8 mouse cellular contexts compared by ENCODE assay signal in genomic region chrX:105927941-105928860, GRCm38 (mm10). TPM values are rescaled to one million over a fixed set of nuclear protein-coding genes. Genes with fewer than 3 reads are reported as not detected.
DNase-seq lines count a peak whose midpoint lies in the region; ATAC-seq and TF ChIP-seq lines count a peak whose summit lies in the region.

No protein-coding gene starts in this region.

- H3K27ac ChIP-seq in gastrocnemius, adult 2 months = peak overlapping the region; percentile 91
- H3K27ac ChIP-seq in intestine, embryonic 15.5 days = peak overlapping the region; percentile 83
- H3K27ac ChIP-seq in limb, embryonic 12.5 days = peak overlapping the region; percentile 94
- H3K27ac ChIP-seq in midbrain, embryonic 13.5 days = peak overlapping the region; percentile 94

- peak overlapping the region; percentile 45 for H3K4me2 ChIP-seq in intestine, embryonic 15.5 days (replicated peaks)
- H3K4me2 ChIP-seq in limb, embryonic 12.5 days = peak overlapping the region; percentile 58
- peak overlapping the region; percentile 56 for H3K4me2 ChIP-seq in midbrain, embryonic 13.5 days (replicated peaks)

- peak overlapping the region; percentile 87 for H3K4me3 ChIP-seq in gastrocnemius, adult 2 months
- peak overlapping the region; percentile 61 for H3K4me3 ChIP-seq in intestine, embryonic 15.5 days (replicated peaks)
- peak overlapping the region; percentile 62 for H3K4me3 ChIP-seq in limb, embryonic 12.5 days (replicated peaks)
- H3K4me3 ChIP-seq in midbrain, embryonic 13.5 days (replicated peaks) = peak overlapping the region; percentile 69

- intact Hi-C loops in gastrocnemius, adult 2 months (cut with DNase I) = loop anchor here (5.0 kb wide), 1 partner anchor 84 kb away; the partner anchor contains the start of gene Magt1

- DNase-seq in layer of hippocampus, adult 11-12 months (ENCODE audit: low spot score) = peak; percentile 38
- no peak for DNase-seq in layer of hippocampus, adult 9-10 months (ENCODE audit: low spot score)
- DNase-seq in cerebellum, postnatal 14 days = peak; percentile 71 to 78
- DNase-seq in gastrocnemius, adult 2 months = peak; percentile 60
- peak; percentile 15 to 62 for DNase-seq in spleen, postnatal 4 days (ENCODE audit: low spot score in 2 of 2)

- ATAC-seq in intestine, embryonic 15.5 days = peak; percentile 64
- ATAC-seq in limb, embryonic 12.5 days (ENCODE audit: insufficient number of reproducible peaks, insufficient read depth, low FRiP score, low TSS enrichment, low read depth) = 0 out of 2 replicates have a peak, but pooled peaks have one; percentile 57
- ATAC-seq in midbrain, embryonic 13.5 days = peak; percentile 68

- no peaks in the 10 kb centered on the region for H3K27me3 ChIP-seq in intestine, embryonic 15.5 days (replicated peaks)
- peaks cover 5% of the 10 kb centered on the region; the same call in 1 of the 2 replicates for H3K27me3 ChIP-seq in limb, embryonic 12.5 days
- no peaks in the 10 kb centered on the region for H3K27me3 ChIP-seq in midbrain, embryonic 13.5 days

- no peaks in the 10 kb centered on the region for H3K9me3 ChIP-seq in intestine, embryonic 15.5 days
- H3K9me3 ChIP-seq in limb, embryonic 12.5 days = peaks cover 8% of the 10 kb centered on the region; the same call in 1 of the 2 replicates
- no peaks in the 10 kb centered on the region for H3K9me3 ChIP-seq in midbrain, embryonic 13.5 days

- no peak for TF ChIP-seq CTCF in gastrocnemius, adult 2 months (IDR thresholded peaks at IDR 0.05)

- peak overlapping the region; percentile 69 for H3K9ac ChIP-seq in intestine, embryonic 15.5 days
- H3K9ac ChIP-seq in limb, embryonic 12.5 days (replicated peaks) = peak overlapping the region; percentile 88
- peak overlapping the region; percentile 89 for H3K9ac ChIP-seq in midbrain, embryonic 13.5 days (replicated peaks)

- WGBS in intestine, embryonic 15.5 days = 25% methylated on average over 42 of the region's 69 CpGs
- WGBS in limb, embryonic 12.5 days = 21% methylated on average over 54 of the region's 69 CpGs
- WGBS in midbrain, embryonic 13.5 days = 25% methylated on average over 33 of the region's 69 CpGs

- H3K4me1 ChIP-seq in intestine, embryonic 15.5 days (replicated peaks) = no peaks in the 10 kb centered on the region
- H3K4me1 ChIP-seq in limb, embryonic 12.5 days (replicated peaks) = peaks cover 7% of the 10 kb centered on the region; the same call in 1 of the 2 replicates
- peaks cover 16% of the 10 kb centered on the region for H3K4me1 ChIP-seq in midbrain, embryonic 13.5 days (replicated peaks)

- no peaks in the 10 kb centered on the region for H3K36me3 ChIP-seq in intestine, embryonic 15.5 days
- peaks cover 6% of the 10 kb centered on the region; the same call in 1 of the 2 replicates for H3K36me3 ChIP-seq in limb, embryonic 12.5 days
- H3K36me3 ChIP-seq in midbrain, embryonic 13.5 days = peaks cover 2% of the 10 kb centered on the region; the same call in 1 of the 2 replicates

RNA-seq across cellular contexts. Expression of gene Atrx, which starts 1.0 kb away (rescaled TPM):
- total RNA-seq in gastrocnemius, adult 2 months (2021) = 10 to 100 TPM; 38.7 to 42.4 TPM
- polyA plus RNA-seq in intestine, embryonic 15.5 days (2015; fragmentation: Nextera tagmentation; extraction: Ambion mirVana) = 125 and 146 TPM in 2 replicates
- polyA plus RNA-seq in limb, embryonic 12.5 days (2016; fragmentation: Nextera tagmentation; extraction: Ambion mirVana) = 252 and 261 TPM in 2 replicates
- 257 and 279 TPM in 2 replicates for polyA plus RNA-seq in midbrain, embryonic 13.5 days (2015; fragmentation: Nextera tagmentation; extraction: Ambion mirVana)
